Mouse (Mus musculus): ENCODE results near the gene Elmo1. TPM values are rescaled to one million over a fixed set of nuclear protein-coding genes. Genes with fewer than 3 reads are reported as not detected.

Elmo1 gene
- polyA plus RNA-seq, 1 experiment from 2014 or later, result 23.5 TPM

DNA sequence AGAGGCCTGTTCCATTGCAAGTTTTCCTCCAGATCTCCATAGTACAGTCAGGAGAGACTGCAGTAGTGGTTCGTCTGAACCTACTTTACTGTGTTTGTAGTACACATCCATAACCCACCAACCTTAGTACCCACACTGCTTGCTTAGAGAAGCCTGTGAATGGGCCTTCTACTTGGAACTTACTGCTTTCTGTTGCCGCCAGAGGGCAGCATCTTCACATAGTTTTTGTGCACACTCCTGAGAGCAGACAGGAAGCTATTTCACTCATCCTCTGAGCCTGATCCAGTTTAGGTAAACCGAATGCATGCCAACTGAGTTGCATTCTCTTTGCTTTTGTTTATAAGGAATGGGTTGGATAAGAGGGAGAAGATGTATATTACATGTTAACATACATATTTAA lies 221.2 kb downstream of the Elmo1 start:
- 18% methylated on average over 3 of the region's 3 CpGs for WGBS
- Histone ChIP-seq H3K4me1 (peaks cover 5% of the 10 kb centered on the region; the same call in 1 of the 2 replicates), H3K4me2 (replicated peaks) (no peak overlapping the region), H3K27ac (replicated peaks) (no peak overlapping the region), H3K36me3 (no peaks in the 10 kb centered on the region), H3K9ac (no peak overlapping the region), H3K9me3 (replicated peaks) (no peaks in the 10 kb centered on the region), H3K4me3 (replicated peaks) (no peak overlapping the region), H3K27me3 (no peaks in the 10 kb centered on the region)
- no peak for ATAC-seq (ENCODE audit: insufficient number of reproducible peaks, low FRiP score, low TSS enrichment, low read depth)

DNA sequence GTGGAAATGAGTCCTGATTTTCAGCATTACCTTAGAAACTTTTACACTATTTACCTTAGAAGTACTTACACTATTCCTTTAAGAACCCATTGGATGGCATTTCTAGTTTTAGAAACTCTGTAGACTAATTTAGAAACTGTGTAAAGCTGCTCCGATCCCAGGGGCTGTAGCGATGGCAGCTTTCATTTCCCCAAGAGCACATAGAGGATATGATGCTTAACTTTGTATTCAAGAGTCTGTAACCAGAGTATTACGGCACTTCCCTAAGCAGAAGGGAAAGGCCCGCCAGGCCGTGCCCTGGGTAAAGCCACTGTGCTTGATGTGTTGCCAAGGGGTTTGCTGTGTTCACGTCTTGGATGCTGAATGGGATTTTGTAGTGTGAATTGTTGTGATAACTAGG lies 222.9 kb downstream of the Elmo1 start:
- Histone ChIP-seq H3K9me3 (replicated peaks) (no peaks in the 10 kb centered on the region), H3K4me2 (replicated peaks) (no peak overlapping the region), H3K36me3 (no peaks in the 10 kb centered on the region), H3K27ac (replicated peaks) (no peak overlapping the region), H3K9ac (no peak overlapping the region), H3K27me3 (no peaks in the 10 kb centered on the region), H3K4me3 (replicated peaks) (no peak overlapping the region), H3K4me1 (no peaks in the 10 kb centered on the region)
- WGBS, result 77% methylated on average over 6 of the region's 6 CpGs
- ATAC-seq (ENCODE audit: insufficient number of reproducible peaks, low FRiP score, low TSS enrichment, low read depth), result no peak

DNA sequence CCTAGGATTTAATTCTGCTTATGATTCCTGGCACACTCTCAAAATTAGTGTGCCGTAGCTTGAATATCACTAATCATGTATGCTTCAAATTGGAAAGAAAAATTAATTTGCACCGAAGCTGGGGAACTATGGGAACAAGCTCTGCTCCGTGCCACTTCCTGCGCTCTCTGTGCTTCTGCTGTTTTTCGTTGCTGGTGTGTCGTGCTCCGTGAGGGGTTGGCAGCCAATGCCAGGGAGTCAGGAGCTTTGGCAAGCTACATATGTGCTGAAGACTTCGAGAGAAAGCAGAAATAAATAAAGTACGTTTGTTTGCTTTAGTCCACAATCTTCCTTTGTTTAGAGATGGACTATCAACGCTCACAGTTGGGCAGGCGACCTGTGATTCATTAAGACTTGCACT lies 225.7 kb downstream of the Elmo1 start:
- H3K9me3 ChIP-seq (replicated peaks), result no peaks in the 10 kb centered on the region
- 79% methylated on average over 11 of the region's 11 CpGs for WGBS
- ATAC-seq (ENCODE audit: insufficient number of reproducible peaks, low FRiP score, low TSS enrichment, low read depth), result no peak
- H3K27me3 ChIP-seq, result no peaks in the 10 kb centered on the region
- H3K9ac ChIP-seq, result no peak overlapping the region
- H3K4me1 ChIP-seq, result no peaks in the 10 kb centered on the region
- H3K4me3 ChIP-seq (replicated peaks), result no peak overlapping the region
- H3K4me2 ChIP-seq (replicated peaks), result no peak overlapping the region
- H3K27ac ChIP-seq (replicated peaks), result no peak overlapping the region
- no peaks in the 10 kb centered on the region for H3K36me3 ChIP-seq

DNA sequence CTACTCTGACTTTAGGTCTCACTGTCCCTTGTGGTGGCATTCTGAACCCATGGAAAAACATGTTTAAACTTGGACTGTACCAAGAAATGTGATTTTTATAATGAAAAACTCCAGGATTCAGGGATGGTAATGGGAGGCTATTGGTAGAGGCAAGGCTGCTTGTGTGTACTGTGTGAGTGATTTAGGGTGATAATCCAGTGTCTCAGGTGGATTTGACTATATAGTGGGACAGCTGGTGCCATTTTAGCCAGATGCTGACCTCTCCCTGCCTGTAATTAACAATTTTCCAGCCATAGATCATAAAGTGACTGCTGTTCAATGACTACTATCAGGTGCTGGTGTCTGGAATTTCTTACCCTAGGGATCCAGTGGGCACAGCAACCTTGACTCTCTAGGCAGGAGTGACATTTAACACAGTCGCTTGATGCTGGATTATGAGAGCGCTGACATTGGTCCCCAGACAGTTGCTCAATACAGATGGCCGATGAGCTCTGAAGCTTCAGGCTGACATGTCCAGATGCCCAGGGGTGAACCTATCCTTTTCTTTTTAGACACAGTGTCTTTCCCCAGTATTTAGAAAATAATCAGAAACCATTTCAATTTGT lies 228.3 kb downstream of the Elmo1 start:
- H3K36me3 ChIP-seq, result no peaks in the 10 kb centered on the region
- H3K27ac ChIP-seq (replicated peaks), result no peak overlapping the region
- no peak; the same call in 1 of the 2 replicates for ATAC-seq (ENCODE audit: insufficient number of reproducible peaks, low FRiP score, low TSS enrichment, low read depth)
- H3K4me1 ChIP-seq, result no peaks in the 10 kb centered on the region
- 88% methylated on average over 3 of the region's 3 CpGs for WGBS
- H3K27me3 ChIP-seq, result no peaks in the 10 kb centered on the region
- H3K4me3 ChIP-seq (replicated peaks), result no peak overlapping the region
- no peaks in the 10 kb centered on the region for H3K9me3 ChIP-seq (replicated peaks)
- no peak overlapping the region for H3K4me2 ChIP-seq (replicated peaks)
- no peak overlapping the region for H3K9ac ChIP-seq

DNA sequence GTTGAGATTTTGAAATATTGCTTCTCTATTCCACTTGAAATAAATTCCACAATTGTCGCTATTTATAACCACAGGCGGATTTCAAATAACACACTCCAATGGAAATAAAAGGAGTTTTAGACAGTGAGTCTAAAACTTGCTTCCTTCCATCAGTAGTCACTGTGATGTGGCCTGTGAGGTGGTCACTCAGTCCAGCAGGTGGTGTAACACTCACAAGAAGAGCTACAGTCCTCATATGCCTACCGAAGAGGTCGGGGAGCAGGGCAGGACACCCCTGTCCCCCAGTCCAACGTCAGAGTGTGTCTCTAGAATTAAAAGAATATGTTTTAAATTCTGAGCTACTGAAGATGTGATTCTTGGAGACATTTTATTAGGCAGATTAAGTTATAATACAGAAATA lies 229.8 kb downstream of the Elmo1 start:
- no peak overlapping the region for H3K4me3 ChIP-seq (replicated peaks)
- H3K9ac ChIP-seq, result no peak overlapping the region
- ATAC-seq (ENCODE audit: insufficient number of reproducible peaks, low FRiP score, low TSS enrichment, low read depth), result no peak
- H3K36me3 ChIP-seq, result no peaks in the 10 kb centered on the region
- H3K27ac ChIP-seq (replicated peaks), result no peak overlapping the region
- WGBS, result 81% methylated on average over 5 of the region's 5 CpGs
- H3K9me3 ChIP-seq (replicated peaks), result no peaks in the 10 kb centered on the region
- no peaks in the 10 kb centered on the region for H3K27me3 ChIP-seq
- no peak overlapping the region for H3K4me2 ChIP-seq (replicated peaks)
- no peaks in the 10 kb centered on the region for H3K4me1 ChIP-seq

DNA sequence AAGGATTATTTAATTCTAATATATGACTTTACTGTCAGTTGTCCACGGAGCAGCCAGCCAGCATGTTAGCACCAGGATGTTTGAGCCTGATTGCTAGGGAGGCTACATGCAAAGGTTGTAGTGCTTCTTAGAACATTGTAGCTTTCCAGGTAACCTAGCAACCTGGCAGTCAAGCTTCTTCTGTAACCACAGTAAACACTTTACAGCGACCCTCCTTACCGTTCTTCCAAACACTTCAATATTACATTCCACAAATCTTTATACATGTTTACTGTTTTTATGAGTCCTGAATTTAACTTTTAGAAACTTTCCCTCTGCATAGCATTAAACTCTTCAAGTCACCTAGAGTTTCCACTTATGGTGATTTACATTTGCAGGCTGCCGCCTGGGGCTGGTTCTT lies 233.1 kb downstream of the Elmo1 start:
- no peak overlapping the region for H3K9ac ChIP-seq
- no peaks in the 10 kb centered on the region for H3K9me3 ChIP-seq (replicated peaks)
- no peaks in the 10 kb centered on the region for H3K27me3 ChIP-seq
- no peak overlapping the region for H3K27ac ChIP-seq (replicated peaks)
- no peak for ATAC-seq (ENCODE audit: insufficient number of reproducible peaks, low FRiP score, low TSS enrichment, low read depth)
- H3K4me2 ChIP-seq (replicated peaks), result no peak overlapping the region
- H3K4me1 ChIP-seq, result no peaks in the 10 kb centered on the region
- H3K4me3 ChIP-seq (replicated peaks), result no peak overlapping the region
- WGBS, result 69% methylated on average over 4 of the region's 4 CpGs
- no peaks in the 10 kb centered on the region for H3K36me3 ChIP-seq

DNA sequence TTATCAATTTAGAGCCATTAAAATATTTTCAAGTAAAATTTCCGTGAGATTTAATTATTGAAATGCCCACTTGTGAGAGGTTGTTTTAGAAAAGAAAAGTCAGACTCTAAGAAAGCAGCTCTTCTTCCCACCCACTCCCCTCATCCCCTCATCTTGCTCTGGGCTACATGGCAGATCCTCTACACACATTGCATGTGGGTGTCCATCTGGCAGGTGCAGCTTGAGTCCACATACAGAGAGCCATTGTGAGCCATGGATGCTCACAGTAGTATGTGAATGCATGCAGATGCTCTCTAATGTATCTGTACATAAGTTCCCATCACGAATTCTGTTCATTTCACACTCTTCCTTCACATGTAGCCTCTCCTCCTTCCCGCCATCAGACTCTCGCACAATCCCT lies 236.7 kb downstream of the Elmo1 start:
- Histone ChIP-seq H3K4me1 (no peaks in the 10 kb centered on the region), H3K27ac (replicated peaks) (no peak overlapping the region), H3K4me2 (replicated peaks) (no peak overlapping the region), H3K27me3 (no peaks in the 10 kb centered on the region), H3K4me3 (replicated peaks) (no peak overlapping the region), H3K9ac (no peak overlapping the region), H3K36me3 (no peaks in the 10 kb centered on the region), H3K9me3 (replicated peaks) (no peaks in the 10 kb centered on the region)
- WGBS, result 79% methylated on average over 4 of the region's 4 CpGs
- ATAC-seq (ENCODE audit: insufficient number of reproducible peaks, low FRiP score, low TSS enrichment, low read depth), result no peak

DNA sequence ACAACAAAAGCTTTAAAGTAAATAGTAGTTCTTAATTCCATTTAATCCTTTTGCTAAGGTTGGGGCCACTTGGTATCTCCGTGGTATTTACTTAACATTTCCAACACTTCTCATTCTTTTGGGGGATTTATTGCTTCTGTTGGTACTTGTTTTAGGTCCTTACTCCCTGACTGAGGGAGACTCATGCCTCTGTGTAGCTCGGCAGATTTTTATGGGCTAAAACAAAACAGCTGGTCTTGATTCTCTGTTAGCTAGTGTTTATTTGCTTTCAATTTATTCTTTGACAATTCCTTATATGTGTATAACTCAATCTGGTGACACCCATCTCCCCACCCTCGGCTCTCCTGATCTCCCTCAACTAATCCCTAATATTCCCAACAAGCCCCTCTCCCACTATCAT lies 237.6 kb downstream of the Elmo1 start:
- 29% methylated on average over 3 of the region's 3 CpGs for WGBS
- Histone ChIP-seq H3K9me3 (replicated peaks) (no peaks in the 10 kb centered on the region), H3K27me3 (no peaks in the 10 kb centered on the region), H3K36me3 (no peaks in the 10 kb centered on the region), H3K4me2 (replicated peaks) (no peak overlapping the region), H3K27ac (replicated peaks) (no peak overlapping the region), H3K9ac (no peak overlapping the region), H3K4me3 (replicated peaks) (no peak overlapping the region), H3K4me1 (no peaks in the 10 kb centered on the region)
- no peak for ATAC-seq (ENCODE audit: insufficient number of reproducible peaks, low FRiP score, low TSS enrichment, low read depth)

DNA sequence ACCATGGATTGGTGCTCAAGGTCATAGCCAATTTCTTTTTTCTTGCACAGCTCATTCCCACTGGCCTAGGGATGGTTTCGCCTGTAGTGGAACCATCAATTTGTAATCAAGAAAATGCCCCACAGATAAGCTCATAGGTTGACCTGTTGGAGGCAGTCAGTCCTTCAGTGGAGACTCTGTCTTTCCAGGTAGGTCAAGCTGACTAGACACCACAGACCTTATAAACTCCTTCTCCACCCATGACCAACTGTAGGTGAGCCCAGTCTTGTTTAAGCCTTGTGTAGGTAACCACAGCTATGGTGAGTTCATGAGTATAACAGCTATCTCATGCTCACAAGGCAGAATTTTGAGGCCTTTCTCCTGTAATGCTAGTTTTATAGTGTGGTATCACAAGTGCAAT lies 238.3 kb downstream of the Elmo1 start:
- Histone ChIP-seq H3K36me3 (no peaks in the 10 kb centered on the region), H3K4me2 (replicated peaks) (no peak overlapping the region), H3K9me3 (replicated peaks) (no peaks in the 10 kb centered on the region), H3K27ac (replicated peaks) (no peak overlapping the region), H3K4me1 (no peaks in the 10 kb centered on the region), H3K4me3 (replicated peaks) (no peak overlapping the region), H3K27me3 (no peaks in the 10 kb centered on the region), H3K9ac (no peak overlapping the region)
- WGBS, result 95% methylated on average over 1 of the region's 1 CpGs
- no peak for ATAC-seq (ENCODE audit: insufficient number of reproducible peaks, low FRiP score, low TSS enrichment, low read depth)

DNA sequence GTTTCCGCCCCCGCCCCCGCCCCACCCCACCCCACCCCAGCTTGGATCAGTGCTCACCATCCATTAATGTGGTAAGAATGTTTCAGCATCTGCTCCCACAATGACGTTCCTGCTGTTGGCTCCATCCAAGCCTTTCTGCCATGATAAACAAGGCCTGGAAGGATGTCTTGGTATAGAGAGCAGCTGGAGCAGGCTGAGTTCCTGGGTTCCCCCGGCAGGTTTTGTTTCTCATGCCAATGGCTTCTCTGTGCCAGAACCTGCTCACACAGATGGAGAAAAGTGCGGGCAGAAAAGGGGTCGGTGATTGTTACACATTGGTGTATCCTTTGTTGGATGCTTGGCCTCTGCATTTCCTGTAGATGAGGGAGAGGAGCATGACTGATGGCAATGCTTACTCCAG lies 240.6 kb downstream of the Elmo1 start:
- Histone ChIP-seq H3K36me3 (no peaks in the 10 kb centered on the region), H3K4me3 (replicated peaks) (no peak overlapping the region), H3K9me3 (replicated peaks) (no peaks in the 10 kb centered on the region), H3K9ac (no peak overlapping the region), H3K27ac (replicated peaks) (no peak overlapping the region), H3K27me3 (no peaks in the 10 kb centered on the region), H3K4me1 (no peaks in the 10 kb centered on the region), H3K4me2 (replicated peaks) (no peak overlapping the region)
- no peak for ATAC-seq (ENCODE audit: insufficient number of reproducible peaks, low FRiP score, low TSS enrichment, low read depth)
- 86% methylated on average over 7 of the region's 7 CpGs for WGBS

DNA sequence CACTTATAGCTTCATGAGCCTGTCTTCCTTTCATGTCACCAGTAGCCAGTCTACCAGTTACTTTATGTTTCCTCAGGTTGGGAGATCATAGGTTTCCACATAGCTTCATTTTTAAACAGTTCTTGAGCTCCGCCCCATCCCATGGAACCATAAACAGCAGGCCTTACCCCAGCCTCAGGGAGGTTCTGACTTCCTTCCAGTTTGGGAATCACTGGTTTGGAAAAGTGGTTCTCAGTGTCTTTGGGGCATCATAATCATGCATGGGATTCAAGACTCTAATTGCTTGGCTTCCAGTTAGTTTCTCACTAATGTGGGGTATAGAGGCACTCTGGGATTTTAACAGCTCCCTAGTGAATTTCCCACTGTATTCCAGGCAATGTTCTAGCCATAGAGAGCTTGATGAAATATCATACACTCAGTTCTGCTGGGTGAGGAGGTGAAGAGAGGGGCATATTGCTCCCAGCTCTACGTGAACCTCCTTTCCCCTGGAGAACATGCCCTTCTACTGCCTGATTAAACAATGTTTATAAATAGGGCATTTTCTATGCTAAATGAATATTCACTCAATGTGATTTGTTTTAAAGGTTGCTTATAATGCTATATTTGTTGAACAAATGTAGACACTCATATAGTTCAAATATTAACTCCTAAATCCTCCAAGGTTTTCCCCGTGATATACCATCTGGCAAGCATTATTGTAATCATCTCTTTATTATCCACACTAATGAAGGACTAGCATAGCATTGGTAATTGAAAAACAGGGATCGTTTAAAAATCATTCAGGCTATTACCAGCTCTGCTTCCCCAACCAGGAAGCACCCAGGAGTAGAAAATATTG lies 244.9 kb downstream of the Elmo1 start:
- no peak overlapping the region for H3K4me3 ChIP-seq (replicated peaks)
- WGBS, result 64% methylated on average over 4 of the region's 4 CpGs
- no peaks in the 10 kb centered on the region for H3K4me1 ChIP-seq
- no peak overlapping the region for H3K4me2 ChIP-seq (replicated peaks)
- no peak overlapping the region for H3K9ac ChIP-seq
- H3K27me3 ChIP-seq, result no peaks in the 10 kb centered on the region
- no peaks in the 10 kb centered on the region for H3K9me3 ChIP-seq (replicated peaks)
- no peak for ATAC-seq (ENCODE audit: insufficient number of reproducible peaks, low FRiP score, low TSS enrichment, low read depth)
- H3K27ac ChIP-seq (replicated peaks), result no peak overlapping the region
- H3K36me3 ChIP-seq, result no peaks in the 10 kb centered on the region
